Mouse (Mus musculus) central nervous system, embryonic 14 days (tissue): ENCODE results near the gene Tstd2. TPM values are rescaled to one million over a fixed set of nuclear protein-coding genes. Genes with fewer than 3 reads are reported as not detected.

ENCODE experiments used
- polyA plus RNA-seq: library from polyadenylated mRNA; depleted of rRNA; stranded (reverse); fragments of >200 nt; gene quantifications from 2 replicates; pipeline ENCODE4 v1.2.3, GENCODE M21; 2012; rRNA removed

The Tstd2 gene
- 26.6 and 28.9 TPM in 2 replicates for polyA plus RNA-seq

DNA sequence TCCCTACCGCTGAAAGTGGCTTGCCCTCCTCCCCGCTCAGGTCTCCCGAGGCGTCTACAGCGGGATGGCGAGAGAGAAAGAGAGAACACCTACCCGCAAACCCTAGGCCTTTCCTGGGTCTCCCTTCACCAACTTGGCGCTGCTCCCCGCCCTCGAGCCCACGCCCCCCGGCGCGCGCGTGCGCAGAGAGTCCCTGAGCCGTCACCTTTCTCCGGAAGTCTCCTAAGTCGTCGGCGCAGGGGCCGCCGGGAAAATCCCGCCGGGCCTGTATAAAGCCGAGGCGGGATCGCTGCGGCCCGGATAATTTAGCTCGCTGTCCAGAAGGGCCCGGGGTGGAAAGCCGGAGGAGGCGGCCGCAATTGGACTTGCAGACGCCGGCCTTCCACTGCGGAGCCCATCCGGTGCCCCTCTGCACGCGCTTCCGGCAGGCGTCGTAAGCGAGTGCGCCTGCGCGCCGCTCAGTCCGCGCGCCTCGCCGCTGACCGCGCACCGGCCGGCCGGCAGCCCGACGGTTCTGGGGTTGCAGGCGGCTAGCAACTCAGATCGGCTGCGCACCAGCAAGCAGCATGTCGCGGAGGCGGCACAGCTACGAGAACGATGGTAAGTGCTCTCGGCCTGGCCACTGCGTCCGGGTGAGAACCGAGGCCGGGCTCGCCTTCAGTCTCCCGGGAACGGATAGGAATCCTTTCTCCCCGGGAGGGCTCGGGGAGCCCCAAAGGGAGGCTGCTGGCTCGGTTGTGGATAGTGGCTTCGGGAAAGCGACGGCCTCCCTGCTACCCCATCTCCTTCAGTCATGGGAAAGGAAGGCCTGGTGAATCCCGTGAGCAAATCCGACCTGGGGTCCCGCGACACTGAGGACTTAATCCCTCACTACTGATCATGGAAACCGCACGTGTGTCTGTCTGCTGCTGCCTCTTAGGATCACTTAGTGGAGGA is at the start of gene Tstd2, which contains the start of gene Ncbp1:
Gene Tstd2 (minus strand): TSS at position 408 of the 936 bp plus-strand sequence.
Gene Ncbp1 (plus strand): TSS at position 327 of the 936 bp plus-strand sequence.

Other genes with a start within 250 kb of the Tstd2 start
- 0.28 and 0.31 TPM in 2 replicates for gene Ccdc180, start 248.4 kb downstream of the Tstd2 start, polyA plus RNA-seq
- 21.0 and 21.2 TPM in 2 replicates for gene Tdrd7, start 173.4 kb downstream of the Tstd2 start, polyA plus RNA-seq
- gene Tmod1, start 99.8 kb downstream of the Tstd2 start, polyA plus RNA-seq, result 0.54 and 2.8 TPM in 2 replicates
- gene Ncbp1, start 81 bp downstream of the Tstd2 start, polyA plus RNA-seq, result 93.7 and 108 TPM in 2 replicates
- 38.6 TPM in 2 replicates for gene Xpa, start 57.6 kb upstream of the Tstd2 start, polyA plus RNA-seq
- gene Foxe1, start 204.9 kb upstream of the Tstd2 start, polyA plus RNA-seq, result 0.66 TPM in 1 of 2 replicates, not detected in the other